Mouse (Mus musculus) adipocyte (in vitro differentiated cells): ENCODE measurements around the gene Mecr.

ENCODE experiments used
- DNase-seq: peaks from one replicate; pipeline ENCODE4 v3.0.0-alpha.2; 2016; ENCODE audit warnings: low spot score

Mecr gene

DNA sequence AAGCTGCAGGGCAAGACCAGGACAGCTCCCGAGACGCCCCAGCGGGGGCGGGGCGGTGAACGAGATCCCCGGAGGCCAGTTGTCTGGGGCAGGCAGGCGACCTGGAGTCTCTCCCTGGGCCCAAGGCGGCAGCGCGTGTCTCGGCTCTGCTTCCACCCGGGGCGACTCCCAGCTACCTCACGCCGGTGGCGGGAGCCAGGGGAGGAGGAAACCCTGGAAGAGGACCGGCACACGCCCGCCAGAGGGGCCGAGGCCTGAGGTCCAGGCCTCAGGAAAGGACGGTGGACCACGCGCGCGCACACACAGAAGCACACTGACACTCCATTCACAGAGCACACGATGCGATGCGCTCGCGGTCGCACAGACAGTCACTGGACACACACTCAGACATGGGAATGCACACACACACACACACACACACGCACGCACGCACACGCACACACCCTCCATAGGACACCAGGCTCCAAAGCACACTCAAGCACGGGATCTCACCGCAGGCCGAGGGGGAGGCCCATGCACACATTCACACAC is 6.9 kb upstream of the Mecr start:
- DNase-seq, result no peak

DNA sequence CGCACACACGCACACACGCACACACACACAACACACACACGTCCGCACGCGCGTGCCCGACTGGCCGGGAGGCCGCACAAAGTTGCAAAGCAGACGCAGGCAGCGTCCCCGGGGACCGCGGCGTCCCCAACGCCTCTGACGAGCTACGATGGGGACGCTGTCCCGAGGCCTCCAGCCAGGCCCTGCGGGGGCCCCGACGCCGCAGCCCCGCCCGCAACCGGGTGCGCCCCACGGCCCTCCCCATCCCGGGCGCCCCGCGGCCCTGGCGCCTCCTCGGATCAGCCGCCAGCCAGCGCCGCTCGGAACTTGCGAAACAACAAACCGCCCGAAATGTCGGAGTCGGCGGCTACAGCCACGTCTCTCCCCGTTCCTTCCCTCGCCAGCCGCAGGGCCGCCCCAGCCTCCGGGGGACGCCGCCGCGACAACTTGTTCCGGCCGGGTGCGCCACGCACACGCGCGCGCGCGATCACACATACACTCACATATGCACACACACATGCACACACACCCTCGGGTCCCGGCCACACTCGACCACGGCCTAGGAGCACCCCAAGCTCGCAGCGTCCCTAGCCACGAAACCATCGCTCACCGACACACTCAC is 6.3 kb upstream of the Mecr start:
- DNase-seq, result no peak

- no peak for DNase-seq
These were observed 5.3 kb upstream of the Mecr start, which contains the start of gene Ptpru for GRCm38 (mm10) chr4:131837872-131838524. Gene Ptpru (minus strand): TSS chr4:131838288.

- DNase-seq, result no peak
These were observed 2.9 kb downstream of the Mecr start for GRCm38 (mm10) chr4:131845991-131846778.

GRCm38 (mm10) chr4:131848082-131848481 is 4.8 kb downstream of the Mecr start:
- no peak for DNase-seq

GRCm38 (mm10) chr4:131849986-131850638 is 6.8 kb downstream of the Mecr start:
- peak; percentile 47 for DNase-seq

DNA sequence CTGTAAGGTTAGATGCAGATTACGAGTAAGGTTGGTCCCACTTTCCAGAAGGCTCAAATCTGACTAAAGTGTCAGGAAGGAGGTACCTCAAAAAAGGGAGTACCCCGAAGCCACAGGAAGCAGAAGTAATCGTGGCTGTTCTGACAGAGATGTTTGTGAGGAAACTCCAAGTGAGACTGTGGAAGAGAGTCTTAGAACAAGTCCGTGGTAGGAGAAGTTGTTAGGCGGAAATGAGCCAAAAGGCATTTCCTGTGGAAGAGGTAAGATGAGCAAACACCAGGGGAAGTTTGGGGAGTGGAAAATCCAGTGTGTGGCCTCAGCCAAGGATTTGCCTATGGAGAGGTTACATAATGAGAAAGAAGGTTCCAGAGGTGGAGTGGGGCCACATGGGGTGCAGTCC is 11.7 kb downstream of the Mecr start:
- no peak for DNase-seq

- peak; percentile 82 for DNase-seq
These were observed 17.4 kb downstream of the Mecr start for GRCm38 (mm10) chr4:131860492-131861340.

- no peak for DNase-seq
These were observed 18.1 kb downstream of the Mecr start for GRCm38 (mm10) chr4:131861341-131861739.

- no peak for DNase-seq
These were observed 29.5 kb downstream of the Mecr start for GRCm38 (mm10) chr4:131872672-131873292.

DNA sequence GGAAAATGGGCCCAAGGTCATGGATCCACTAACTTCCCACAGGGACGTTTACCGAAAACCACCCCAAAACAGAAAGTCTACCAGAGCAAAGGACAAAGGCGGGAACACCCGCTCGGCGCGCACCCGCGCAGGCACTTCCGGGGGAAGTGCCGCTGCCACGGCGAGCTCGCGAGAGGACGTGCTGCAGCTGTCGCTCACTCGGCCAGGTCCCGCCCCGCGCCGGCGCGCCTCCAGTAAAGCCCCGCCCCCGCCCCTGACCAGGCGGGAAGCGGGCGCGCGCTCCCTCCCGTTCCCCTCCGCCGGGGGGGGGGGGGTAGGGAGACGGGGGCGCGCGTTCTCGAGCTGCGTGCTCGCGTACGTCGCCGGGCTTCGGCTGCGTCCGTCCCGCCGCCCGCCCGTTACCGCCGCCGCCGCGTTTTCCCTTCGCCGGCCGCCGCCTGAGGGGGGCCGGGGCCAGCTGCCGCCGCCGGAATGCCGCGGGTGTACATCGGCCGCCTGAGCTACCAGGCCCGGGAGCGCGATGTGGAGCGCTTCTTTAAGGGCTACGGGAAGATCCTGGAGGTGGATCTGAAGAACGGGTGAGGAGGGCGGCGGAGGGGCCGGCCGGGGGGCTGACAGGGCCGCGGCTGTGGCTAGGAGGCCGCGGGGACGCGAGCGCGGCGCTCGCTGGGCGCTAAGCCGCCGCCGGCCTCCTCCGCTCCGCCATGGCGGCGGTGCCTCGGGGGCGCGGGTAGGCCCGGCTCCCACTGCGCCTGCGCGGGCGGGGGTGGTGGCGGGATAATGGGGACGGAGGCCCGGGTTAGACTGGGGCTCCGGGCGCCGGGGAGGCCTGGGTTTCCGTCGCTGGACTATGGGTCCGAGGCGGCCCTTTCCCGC is 30.3 kb downstream of the Mecr start, which contains the start of gene Srsf4:
Gene Srsf4 (plus strand): TSS at position 325 of the 876 bp plus-strand sequence.
- DNase-seq, result peak; percentile 92

DNA sequence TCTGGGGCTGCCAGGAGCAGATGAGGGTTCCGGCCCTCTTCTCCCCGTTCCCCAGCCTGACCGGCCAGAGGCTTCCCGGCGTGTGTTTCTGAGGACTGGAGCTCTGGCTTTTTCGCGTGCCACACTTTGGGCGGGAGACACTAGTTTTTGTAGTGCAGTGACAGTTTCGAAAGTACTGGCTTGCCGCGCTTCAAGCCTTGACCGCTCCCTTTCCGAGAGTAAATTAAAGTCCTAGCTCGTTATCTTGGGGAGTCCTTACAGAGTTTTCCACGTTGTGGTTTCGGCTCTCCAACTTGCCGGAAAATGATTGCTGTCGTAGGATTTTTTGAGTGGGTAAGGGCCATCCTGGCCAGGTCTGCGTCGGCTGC is 30.9 kb downstream of the Mecr start:
- no peak for DNase-seq

- no peak for DNase-seq
These were observed 31.3 kb downstream of the Mecr start for GRCm38 (mm10) chr4:131874567-131874966.

DNA sequence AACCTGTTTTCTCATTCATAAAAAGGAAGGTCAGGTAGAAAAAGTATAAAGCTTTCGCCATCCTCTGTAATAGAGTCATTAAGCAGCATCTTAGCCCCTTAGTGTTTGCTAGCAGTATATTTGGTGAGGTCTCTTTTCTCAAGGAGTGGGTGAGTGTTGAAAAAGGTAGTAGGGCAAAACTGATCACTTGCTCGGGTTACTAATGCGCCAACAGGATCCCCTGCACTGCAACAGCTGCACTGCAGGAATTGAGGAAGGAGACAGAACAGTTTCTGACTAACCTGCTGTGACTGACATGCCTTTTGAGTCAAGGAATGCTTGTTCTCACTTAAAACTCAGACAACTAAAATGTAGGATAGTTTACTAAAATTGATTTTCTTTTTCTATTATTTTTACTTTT is 32.0 kb downstream of the Mecr start:
- DNase-seq, result no peak

GRCm38 (mm10) chr4:131876836-131877235 is 33.6 kb downstream of the Mecr start:
- DNase-seq, result no peak

- DNase-seq, result no peak
These were observed 36.4 kb downstream of the Mecr start for GRCm38 (mm10) chr4:131879692-131880091.

DNA sequence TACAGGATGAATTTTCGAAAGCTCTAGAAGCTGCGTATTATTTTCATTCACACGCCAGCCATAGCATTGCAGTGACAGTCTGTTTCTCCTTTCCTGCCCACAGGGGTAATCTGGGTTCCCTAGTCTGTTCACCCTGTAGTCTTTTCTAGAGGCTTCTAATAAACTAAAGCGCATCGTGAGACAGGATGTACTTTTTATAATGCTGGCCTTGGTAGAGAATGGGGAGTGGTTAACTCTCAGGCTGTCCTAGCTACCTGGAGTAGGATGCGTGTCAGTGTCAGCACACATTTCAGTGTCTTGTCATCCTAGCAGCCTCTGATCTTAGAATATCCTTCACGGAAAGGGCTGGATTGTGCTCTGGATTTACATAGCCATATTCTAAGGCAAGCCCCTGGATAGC is 38.0 kb downstream of the Mecr start:
- no peak for DNase-seq

DNA sequence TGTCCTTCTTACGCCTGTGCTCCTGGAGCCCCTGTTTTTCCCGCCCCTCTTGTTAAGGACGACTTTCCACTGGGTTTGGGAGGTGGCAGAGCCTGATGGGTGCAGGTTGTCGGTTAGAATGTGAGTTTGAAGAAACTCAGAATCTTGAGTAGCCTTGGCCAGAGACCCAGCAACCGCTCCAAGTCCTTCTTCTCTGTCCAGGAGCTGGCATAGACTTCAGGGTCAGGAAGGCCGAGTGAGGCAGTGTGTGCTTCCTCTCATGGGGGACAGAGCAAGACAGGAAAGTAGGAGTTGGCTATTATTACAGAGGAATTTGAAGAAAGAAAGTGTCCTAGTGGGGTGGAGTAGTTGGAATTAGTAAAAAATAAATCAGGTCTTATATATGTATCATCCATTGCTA is 40.3 kb downstream of the Mecr start:
- peak; percentile 36 for DNase-seq

DNA sequence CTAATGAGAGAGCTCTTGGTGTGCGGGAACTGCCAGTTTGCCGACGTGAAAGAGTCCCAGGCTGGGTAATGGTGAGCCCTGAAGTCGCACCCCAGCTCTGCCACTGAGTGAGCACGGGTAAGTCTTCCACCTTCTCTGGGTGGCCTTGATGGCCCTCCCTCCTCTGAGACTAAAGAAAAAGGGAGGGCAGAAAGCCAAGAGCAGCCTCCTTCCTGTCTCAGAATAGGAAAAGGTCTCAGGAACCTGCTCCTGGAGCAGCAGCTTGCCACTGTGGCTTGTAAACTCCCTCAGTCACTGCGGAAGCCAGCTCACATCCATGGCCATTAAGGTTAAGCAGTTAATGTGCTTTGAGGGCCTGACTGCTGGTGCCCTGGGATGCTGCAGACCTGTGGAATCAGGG is 42.1 kb downstream of the Mecr start:
- no peak for DNase-seq

GRCm38 (mm10) chr4:131888564-131888963 is 45.3 kb downstream of the Mecr start:
- DNase-seq, result no peak
